Mouse (Mus musculus) myocyte (in vitro differentiated cells): ENCODE measurements at regions not wholly inside any gene's neighbourhood (a gene's known extent, or its start where the extent isn't known, plus 50 kb on each side); places are given as distances from the start of the nearest gene placed in this dataset.

ENCODE experiments used
- MYOD1 ChIP-seq, 3 experiments: IDR thresholded peaks; one replicate each; pipeline ENCODE4 v1.6.1; 2011; ENCODE audit warnings: control low read depth in 2 of 3, low read depth in 2 of 3, mild to moderate bottlenecking in 2 of 3, moderate library complexity in 1 of 3; ENCODE audit not compliant: insufficient read length in 2 of 3, control insufficient read depth in 1 of 3
- MYOG ChIP-seq, 3 experiments: IDR thresholded peaks; one replicate each; pipeline ENCODE4 v1.6.1; 2011; ENCODE audit warnings: control low read depth in 2 of 3, low read depth in 2 of 3, mild to moderate bottlenecking in 2 of 3; ENCODE audit not compliant: insufficient read length in 2 of 3, control insufficient read depth in 1 of 3, insufficient read depth in 1 of 3
- POLR2A ChIP-seq: IDR thresholded peaks from one replicate; pipeline ENCODE4 v1.6.1; 2011; ENCODE audit warnings: low read depth, mild to moderate bottlenecking, control low read depth, moderate library complexity; ENCODE audit not compliant: insufficient read length
- POLR2AphosphoS2 ChIP-seq: IDR thresholded peaks from one replicate; pipeline ENCODE4 v1.6.1; 2011; ENCODE audit warnings: low read depth, control low read depth; ENCODE audit not compliant: insufficient read length
- SRF ChIP-seq: IDR thresholded peaks from one replicate; pipeline ENCODE4 v1.6.1; 2011; ENCODE audit warnings: low read depth; ENCODE audit not compliant: control insufficient read depth, insufficient read length
- TCF12 ChIP-seq: IDR thresholded peaks from one replicate; pipeline ENCODE4 v1.6.1; 2011; ENCODE audit warnings: mild to moderate bottlenecking, control low read depth; ENCODE audit not compliant: poor library complexity, insufficient read depth, severe bottlenecking
- USF1 ChIP-seq: IDR thresholded peaks from one replicate; pipeline ENCODE4 v1.6.1; 2011; ENCODE audit warnings: low read depth, mild to moderate bottlenecking, control low read depth, moderate library complexity

DNA sequence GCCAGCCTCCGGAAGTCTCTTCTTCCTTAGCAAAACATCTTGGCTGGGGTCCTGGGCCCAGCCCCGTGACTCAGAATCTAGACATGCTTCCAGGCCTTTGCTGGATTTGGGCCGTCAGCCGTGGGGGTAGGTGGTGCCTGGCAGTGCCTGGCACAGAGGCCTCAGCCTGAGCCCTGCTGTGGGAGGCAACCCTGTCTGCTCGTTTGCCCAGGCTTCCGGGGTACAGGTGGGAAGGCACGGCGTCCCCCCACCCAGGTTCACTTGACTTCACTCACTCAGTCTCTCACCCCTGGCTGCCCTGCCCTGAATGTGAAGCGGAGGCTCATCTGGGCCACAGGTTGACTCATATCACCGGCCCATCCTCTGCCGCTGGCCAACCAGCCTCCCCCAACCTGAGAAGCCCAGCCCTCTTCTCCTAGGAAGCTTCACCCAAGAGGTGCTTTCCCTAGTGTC is 99.9 kb upstream of the Tmem189 start:
- TF ChIP-seq SRF (no peak), POLR2A (peak; percentile 55), USF1 (no peak), MYOG (IDR thresholded peaks at IDR 0.05; ENCODE audit: control insufficient read depth in 1 of 3, insufficient read depth in 1 of 3, insufficient read length in 2 of 3, low read depth in 2 of 3) (peak in 1 of 3 experiments; percentile 30), MYOD1 (IDR thresholded peaks at IDR 0.05; ENCODE audit: control insufficient read depth in 1 of 3, insufficient read length in 2 of 3, low read depth in 2 of 3) (peak in 1 of 3 experiments; percentile 48), TCF12 (no peak), POLR2AphosphoS2 (peak; percentile 56)
